Mouse (Mus musculus): ENCODE results near the gene Nckipsd. TPM values are rescaled to one million over a fixed set of nuclear protein-coding genes. Genes with fewer than 3 reads are reported as not detected.
A peak's percentile ranks its signal among the peaks of the same experiment; 100 is the strongest.

The Nckipsd gene
- polyA plus RNA-seq, 1 experiment from 2014 or later = 6.8 TPM

DNA sequence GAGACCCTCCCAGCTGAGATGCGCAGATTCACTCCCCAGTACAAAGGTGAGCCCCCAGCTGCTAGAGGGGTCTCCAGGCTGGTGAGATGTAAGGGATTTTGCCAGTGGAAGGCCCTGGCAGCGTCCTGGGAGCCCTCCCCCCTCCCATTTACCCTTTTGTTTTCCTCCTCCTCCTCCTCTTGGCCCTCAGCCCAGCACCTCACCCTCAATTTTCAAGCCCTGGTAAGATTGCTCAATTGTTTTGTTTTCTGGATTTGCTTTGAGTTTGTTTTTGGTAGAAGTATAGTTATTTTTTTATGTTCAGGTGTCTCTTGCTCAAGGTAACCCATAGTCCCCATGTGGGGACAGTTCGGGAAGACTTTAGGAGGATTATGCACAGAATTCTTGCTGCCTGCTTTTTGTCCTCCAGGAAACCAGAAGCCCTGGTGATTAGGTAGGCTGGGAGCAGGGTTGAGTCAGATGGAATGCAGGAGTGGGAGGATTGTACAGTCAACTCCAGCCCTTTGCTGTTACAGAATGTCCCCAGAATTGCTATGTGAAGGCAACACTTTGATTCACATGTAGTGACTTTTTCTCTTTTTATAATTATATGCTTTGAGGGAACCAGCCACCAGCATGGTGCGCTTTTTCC is 11.7 kb upstream of the Nckipsd start:
- Histone ChIP-seq H3K9ac (ENCODE audit: low read depth, low read length) (no peak overlapping the region), H3K36me3 (ENCODE audit: control insufficient read depth, insufficient read depth) (peaks cover 34% of the 10 kb centered on the region), H3K4me1 (replicated peaks; ENCODE audit: control insufficient read depth, insufficient read depth, low read length) (peaks cover 16% of the 10 kb centered on the region; the same call in 1 of the 2 replicates), H3K27ac (ENCODE audit: low read depth, low read length) (peak overlapping the region; percentile 16; the same call in 1 of the 2 replicates), H3K4me2 (replicated peaks; ENCODE audit: low read depth) (peak overlapping the region; percentile 56), H3K27me3 (replicated peaks; ENCODE audit: control insufficient read depth, insufficient read depth, low read length) (no peaks in the 10 kb centered on the region), H3K4me3 (ENCODE audit: low read depth, low read length) (peak overlapping the region; percentile 17; the same call in 1 of the 2 replicates), H3K9me3 (ENCODE audit: control insufficient read depth) (no peaks in the 10 kb centered on the region)
- TF ChIP-seq CTCF (IDR thresholded peaks at IDR 0.05; ENCODE audit: low read depth) = no peak
- WGBS = 74% methylated on average over 4 of the region's 4 CpGs
- no peak for ATAC-seq

DNA sequence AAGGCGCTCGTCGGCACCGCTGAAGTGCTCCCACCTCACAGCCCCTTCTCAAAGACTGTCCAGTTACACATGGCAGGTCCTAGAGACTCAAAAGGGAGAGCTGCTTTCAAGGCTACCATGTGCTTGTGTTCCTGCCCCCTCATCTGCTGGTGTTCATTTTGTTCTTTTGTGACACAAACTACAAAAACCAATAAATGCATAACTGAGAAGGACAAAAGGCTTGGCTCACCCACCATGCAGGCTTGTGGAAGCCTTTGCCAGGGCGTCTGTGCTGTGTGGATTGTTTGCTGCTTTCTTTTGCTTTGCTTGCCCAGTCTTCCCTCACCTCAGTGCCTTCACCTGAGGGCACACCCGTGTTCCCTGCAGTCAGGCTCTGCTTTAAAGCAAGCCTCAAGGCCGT is 10.7 kb upstream of the Nckipsd start:
- no peak for TF ChIP-seq CTCF (IDR thresholded peaks at IDR 0.05; ENCODE audit: low read depth)
- H3K4me3 ChIP-seq (ENCODE audit: low read depth, low read length) = no peak overlapping the region
- peaks cover 38% of the 10 kb centered on the region for H3K36me3 ChIP-seq (ENCODE audit: control insufficient read depth, insufficient read depth)
- H3K4me2 ChIP-seq (replicated peaks; ENCODE audit: low read depth) = no peak overlapping the region
- H3K27ac ChIP-seq (ENCODE audit: low read depth, low read length) = no peak overlapping the region
- H3K9ac ChIP-seq (ENCODE audit: low read depth, low read length) = no peak overlapping the region
- no peak for ATAC-seq
- peaks cover 16% of the 10 kb centered on the region; the same call in 1 of the 2 replicates for H3K4me1 ChIP-seq (replicated peaks; ENCODE audit: control insufficient read depth, insufficient read depth, low read length)
- no peaks in the 10 kb centered on the region for H3K27me3 ChIP-seq (replicated peaks; ENCODE audit: control insufficient read depth, insufficient read depth, low read length)
- WGBS = 86% methylated on average over 7 of the region's 7 CpGs
- no peaks in the 10 kb centered on the region for H3K9me3 ChIP-seq (ENCODE audit: control insufficient read depth)

- Histone ChIP-seq H3K4me1 (replicated peaks; ENCODE audit: control insufficient read depth, insufficient read depth, low read length) (peaks cover 16% of the 10 kb centered on the region; the same call in 1 of the 2 replicates), H3K36me3 (ENCODE audit: control insufficient read depth, insufficient read depth) (peaks cover 40% of the 10 kb centered on the region), H3K27ac (ENCODE audit: low read depth, low read length) (no peak overlapping the region), H3K4me3 (ENCODE audit: low read depth, low read length) (no peak overlapping the region), H3K9ac (ENCODE audit: low read depth, low read length) (no peak overlapping the region), H3K4me2 (replicated peaks; ENCODE audit: low read depth) (no peak overlapping the region), H3K27me3 (replicated peaks; ENCODE audit: control insufficient read depth, insufficient read depth, low read length) (no peaks in the 10 kb centered on the region), H3K9me3 (ENCODE audit: control insufficient read depth) (no peaks in the 10 kb centered on the region)
- no peak for ATAC-seq
- 45% methylated on average over 5 of the region's 5 CpGs for WGBS
- TF ChIP-seq CTCF (IDR thresholded peaks at IDR 0.05; ENCODE audit: low read depth) = no peak
These were observed 9.6 kb upstream of the Nckipsd start for GRCm38 (mm10) chr9:108798508-108799075.

- H3K27me3 ChIP-seq (replicated peaks; ENCODE audit: control insufficient read depth, insufficient read depth, low read length) = no peaks in the 10 kb centered on the region
- no peak for ATAC-seq
- no peak overlapping the region for H3K9ac ChIP-seq (ENCODE audit: low read depth, low read length)
- no peak overlapping the region for H3K4me3 ChIP-seq (ENCODE audit: low read depth, low read length)
- H3K9me3 ChIP-seq (ENCODE audit: control insufficient read depth) = no peaks in the 10 kb centered on the region
- peaks cover 49% of the 10 kb centered on the region for H3K36me3 ChIP-seq (ENCODE audit: control insufficient read depth, insufficient read depth)
- 55% methylated on average over 3 of the region's 3 CpGs for WGBS
- H3K27ac ChIP-seq (ENCODE audit: low read depth, low read length) = peak overlapping the region; percentile 23
- TF ChIP-seq CTCF (IDR thresholded peaks at IDR 0.05; ENCODE audit: low read depth) = peak; percentile 50
- 0 out of 2 replicates have a peak, but pooled peaks cover 13% of the 10 kb centered on the region for H3K4me1 ChIP-seq (replicated peaks; ENCODE audit: control insufficient read depth, insufficient read depth, low read length)
- no peak overlapping the region for H3K4me2 ChIP-seq (replicated peaks; ENCODE audit: low read depth)
These were observed 8.6 kb upstream of the Nckipsd start for GRCm38 (mm10) chr9:108799564-108799963.

DNA sequence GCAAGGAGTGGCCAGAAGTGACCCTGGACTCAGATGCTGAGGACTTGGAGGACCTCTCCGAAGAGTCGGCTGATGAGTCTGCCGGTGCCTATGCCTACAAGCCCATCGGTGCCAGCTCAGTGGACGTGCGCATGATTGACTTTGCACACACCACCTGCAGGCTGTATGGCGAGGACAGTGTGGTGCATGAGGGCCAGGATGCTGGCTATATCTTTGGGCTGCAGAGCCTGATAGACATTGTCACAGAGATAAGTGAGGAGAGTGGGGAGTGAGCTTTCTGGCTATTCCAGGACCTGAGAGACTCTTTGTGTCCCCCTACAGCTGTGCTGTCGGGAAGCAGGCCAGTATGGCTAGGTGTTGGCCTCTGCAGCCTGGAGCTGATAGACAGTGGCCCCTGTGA is 2.4 kb upstream of the Nckipsd start:
- WGBS = 81% methylated on average over 8 of the region's 8 CpGs
- H3K36me3 ChIP-seq (ENCODE audit: control insufficient read depth, insufficient read depth) = peaks cover 51% of the 10 kb centered on the region
- no peak for ATAC-seq

DNA sequence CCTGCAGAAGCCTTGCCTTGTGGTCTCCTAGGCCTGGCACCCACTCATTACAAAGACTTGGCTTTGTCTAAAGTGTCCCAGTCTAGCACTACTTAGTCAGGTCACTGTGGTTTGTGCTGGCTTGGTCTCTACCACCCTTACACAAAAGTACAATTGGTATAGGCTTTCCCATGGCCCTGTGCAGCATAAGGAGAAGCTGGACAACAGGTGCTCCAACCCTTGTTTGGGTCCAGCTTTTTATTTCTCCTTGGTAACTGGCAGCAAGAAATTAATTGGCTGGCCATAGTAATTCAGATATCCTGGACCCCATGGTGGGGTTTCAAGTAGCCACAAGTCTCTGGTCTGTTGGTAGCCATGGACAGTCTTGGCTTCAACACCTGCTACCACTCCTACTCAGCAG is 1.8 kb upstream of the Nckipsd start:
- ATAC-seq = no peak
- Histone ChIP-seq H3K4me1 (replicated peaks; ENCODE audit: control insufficient read depth, insufficient read depth, low read length) (no peaks in the 10 kb centered on the region), H3K4me2 (replicated peaks; ENCODE audit: low read depth) (no peak overlapping the region), H3K4me3 (ENCODE audit: low read depth, low read length) (no peak overlapping the region), H3K9me3 (ENCODE audit: control insufficient read depth) (no peaks in the 10 kb centered on the region), H3K27me3 (replicated peaks; ENCODE audit: control insufficient read depth, insufficient read depth, low read length) (no peaks in the 10 kb centered on the region), H3K36me3 (ENCODE audit: control insufficient read depth, insufficient read depth) (peaks cover 46% of the 10 kb centered on the region), H3K27ac (ENCODE audit: low read depth, low read length) (no peak overlapping the region), H3K9ac (ENCODE audit: low read depth, low read length) (no peak overlapping the region)
- TF ChIP-seq CTCF (IDR thresholded peaks at IDR 0.05; ENCODE audit: low read depth) = no peak

More for the DNA sequence above, 2.4 kb upstream of the Nckipsd start:
- no peaks in the 10 kb centered on the region for H3K27me3 ChIP-seq (replicated peaks; ENCODE audit: control insufficient read depth, insufficient read depth, low read length)
- no peak overlapping the region for H3K9ac ChIP-seq (ENCODE audit: low read depth, low read length)
- no peaks in the 10 kb centered on the region for H3K9me3 ChIP-seq (ENCODE audit: control insufficient read depth)
- TF ChIP-seq CTCF (IDR thresholded peaks at IDR 0.05; ENCODE audit: low read depth) = no peak
- no peak overlapping the region for H3K4me2 ChIP-seq (replicated peaks; ENCODE audit: low read depth)
- no peak overlapping the region for H3K27ac ChIP-seq (ENCODE audit: low read depth, low read length)
- no peak overlapping the region for H3K4me3 ChIP-seq (ENCODE audit: low read depth, low read length)
- no peaks in the 10 kb centered on the region for H3K4me1 ChIP-seq (replicated peaks; ENCODE audit: control insufficient read depth, insufficient read depth, low read length)
